Mouse (Mus musculus): Measurements from ENCODE around the gene Inka1. TPM values are rescaled to one million over a fixed set of nuclear protein-coding genes. Genes with fewer than 3 reads are reported as not detected.

The Inka1 gene
- total RNA-seq, 2 experiments from 2014 or later, result 4.3 to 6.4 TPM

DNA sequence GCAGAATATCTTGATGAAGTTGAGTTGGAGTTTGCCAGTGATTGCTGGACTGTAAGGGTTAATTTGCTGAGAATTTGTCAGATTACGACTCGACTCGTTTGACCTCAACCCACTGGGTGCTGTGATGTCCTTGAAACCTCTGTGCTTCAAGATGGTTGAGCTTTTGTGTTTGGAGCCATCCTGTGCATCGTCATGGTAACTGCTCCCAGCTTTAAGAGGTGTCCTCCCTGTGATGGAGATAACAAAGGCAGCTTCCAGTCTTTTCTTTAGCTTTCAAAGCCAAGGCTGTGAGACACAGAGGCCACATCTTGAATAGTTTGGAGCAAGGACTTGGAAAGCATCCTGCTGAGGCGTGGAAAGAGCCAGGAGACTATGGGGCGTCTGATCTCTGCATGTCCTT is 28.5 kb downstream of the Inka1 start:
- DNase-seq (ENCODE audit: low spot score in 2 of 2), result no peak

DNA sequence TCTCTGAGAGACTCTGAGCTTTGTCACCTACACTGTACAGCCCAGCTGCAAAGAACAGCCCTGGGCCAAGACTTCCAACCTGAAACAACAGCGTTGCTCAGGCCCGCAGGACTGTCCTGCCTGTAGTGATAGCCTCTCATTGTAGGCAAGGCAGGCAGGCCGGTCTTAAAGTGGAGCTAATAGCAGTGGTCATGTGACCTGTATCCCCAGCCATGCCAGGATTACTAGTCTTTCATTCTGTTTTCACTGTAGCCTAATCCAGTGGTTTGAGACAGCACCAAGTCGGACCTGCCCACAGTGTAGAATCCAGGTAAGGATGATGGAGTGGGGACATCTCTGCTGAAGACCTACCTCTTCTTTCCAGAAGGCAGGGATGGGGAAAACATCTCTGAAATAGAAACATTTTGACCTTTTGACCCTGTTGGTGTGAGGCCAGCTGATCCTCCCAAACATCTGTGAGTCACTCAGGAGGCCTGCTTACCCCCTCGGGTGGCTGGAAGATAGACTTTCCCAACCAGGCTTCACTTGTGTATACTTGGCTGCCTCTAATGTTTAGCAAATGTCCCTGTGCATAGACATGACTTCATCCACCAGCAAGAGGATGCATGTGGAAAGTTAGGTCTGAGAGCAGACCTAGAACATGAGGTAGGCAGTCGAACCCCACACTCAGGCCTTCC is 29.9 kb downstream of the Inka1 start:
- no peak for DNase-seq (ENCODE audit: low spot score in 2 of 2)

DNA sequence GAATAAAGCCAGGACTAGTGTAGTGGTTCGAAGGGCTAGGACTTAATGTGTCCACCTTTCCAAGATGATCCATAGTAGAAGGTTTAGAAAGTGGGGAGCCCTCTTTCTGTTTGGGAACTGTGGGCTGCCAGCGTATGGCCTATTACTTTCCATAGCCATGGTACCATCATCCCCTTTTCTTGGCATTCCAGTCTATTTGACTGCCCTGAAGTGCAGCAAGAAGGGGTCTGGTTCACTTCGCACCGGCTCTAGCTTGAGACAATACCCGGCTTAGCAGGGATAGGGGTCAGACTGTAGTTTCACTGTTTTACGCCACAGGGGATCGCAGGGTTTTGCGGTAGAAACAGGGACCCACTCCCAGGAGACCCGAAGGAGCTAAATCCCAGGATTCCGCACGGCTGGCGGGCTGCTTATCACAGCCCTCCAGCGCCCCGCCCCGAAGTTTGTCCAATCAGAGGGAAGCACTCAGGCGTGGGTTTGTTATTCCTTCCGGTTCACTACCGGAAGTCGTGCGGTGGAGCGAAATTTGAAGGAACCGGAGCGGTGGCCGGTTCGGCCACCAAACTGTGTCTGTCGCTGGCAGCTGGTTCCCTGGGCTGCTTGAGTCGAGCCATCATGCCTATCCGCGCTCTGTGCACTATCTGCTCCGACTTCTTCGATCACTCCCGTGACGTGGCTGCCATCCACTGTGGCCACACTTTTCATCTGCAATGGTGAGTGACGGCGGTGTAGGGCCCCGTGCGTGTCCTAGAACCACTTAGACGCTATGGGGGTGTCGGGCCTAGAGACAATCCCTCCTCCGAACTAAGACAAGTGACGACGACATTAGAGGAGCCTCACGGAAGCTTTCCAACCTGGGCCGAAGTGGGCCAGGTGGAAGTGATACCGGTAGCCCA is 35.0 kb downstream of the Inka1 start:
- DNase-seq (ENCODE audit: low spot score in 2 of 2), result peak; percentile 87 to 89

DNA sequence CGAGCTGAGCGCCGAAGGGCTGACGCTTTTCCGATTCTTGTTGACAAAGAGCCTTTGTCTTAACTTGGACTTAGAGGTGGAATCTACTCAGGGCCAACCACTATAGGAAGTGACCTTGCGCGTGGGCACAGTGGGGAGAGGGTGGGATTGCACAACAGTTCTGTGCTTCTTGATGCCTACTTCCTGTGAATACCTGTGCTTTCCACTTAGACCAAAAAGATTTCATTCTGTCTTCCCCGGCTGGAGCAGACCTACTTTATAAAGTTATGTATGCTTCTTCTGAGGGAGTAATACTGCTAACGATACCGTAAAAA is 35.8 kb downstream of the Inka1 start, which contains the start of gene Traip:
TSS of gene Traip (plus strand) at position 215 of the 314 bp plus-strand sequence.
- DNase-seq (ENCODE audit: low spot score in 2 of 2), result no peak

DNA sequence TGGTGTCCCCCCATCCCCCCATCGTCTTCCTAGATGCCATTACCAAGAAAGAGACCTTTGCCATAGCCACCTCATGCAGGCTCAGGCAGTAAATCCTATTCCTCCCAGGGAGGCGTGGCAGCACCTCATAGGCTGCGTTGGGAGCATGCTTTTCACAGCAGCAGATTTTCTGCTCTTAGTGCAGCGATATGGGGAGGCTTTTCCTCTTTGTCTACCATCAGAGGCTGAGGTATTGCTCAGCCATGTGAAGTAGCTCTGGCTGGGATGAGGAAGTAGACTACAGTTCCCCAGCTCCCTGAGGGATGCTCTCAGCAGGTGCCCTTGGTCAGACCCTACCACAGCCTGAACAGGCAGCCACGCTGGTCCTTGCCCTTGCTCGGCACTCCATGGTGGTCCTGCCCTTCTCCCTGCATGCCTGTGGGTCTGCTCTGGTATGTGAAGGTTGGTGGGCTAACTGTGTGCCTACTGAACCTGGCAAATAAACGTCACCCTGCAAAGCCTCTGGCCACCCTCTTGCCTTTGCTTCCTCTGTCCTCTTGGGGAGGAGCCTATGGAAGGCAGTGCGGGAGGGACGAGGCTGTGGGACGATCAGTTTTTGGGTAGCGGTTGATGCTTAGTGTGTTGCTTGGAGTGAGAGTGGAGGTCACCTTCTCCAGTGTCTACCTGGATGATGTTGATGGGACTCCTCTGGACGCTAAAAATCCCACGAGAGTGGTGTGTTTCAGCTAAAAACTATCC is 36.3 kb downstream of the Inka1 start:
- DNase-seq (ENCODE audit: low spot score in 2 of 2), result no peak

DNA sequence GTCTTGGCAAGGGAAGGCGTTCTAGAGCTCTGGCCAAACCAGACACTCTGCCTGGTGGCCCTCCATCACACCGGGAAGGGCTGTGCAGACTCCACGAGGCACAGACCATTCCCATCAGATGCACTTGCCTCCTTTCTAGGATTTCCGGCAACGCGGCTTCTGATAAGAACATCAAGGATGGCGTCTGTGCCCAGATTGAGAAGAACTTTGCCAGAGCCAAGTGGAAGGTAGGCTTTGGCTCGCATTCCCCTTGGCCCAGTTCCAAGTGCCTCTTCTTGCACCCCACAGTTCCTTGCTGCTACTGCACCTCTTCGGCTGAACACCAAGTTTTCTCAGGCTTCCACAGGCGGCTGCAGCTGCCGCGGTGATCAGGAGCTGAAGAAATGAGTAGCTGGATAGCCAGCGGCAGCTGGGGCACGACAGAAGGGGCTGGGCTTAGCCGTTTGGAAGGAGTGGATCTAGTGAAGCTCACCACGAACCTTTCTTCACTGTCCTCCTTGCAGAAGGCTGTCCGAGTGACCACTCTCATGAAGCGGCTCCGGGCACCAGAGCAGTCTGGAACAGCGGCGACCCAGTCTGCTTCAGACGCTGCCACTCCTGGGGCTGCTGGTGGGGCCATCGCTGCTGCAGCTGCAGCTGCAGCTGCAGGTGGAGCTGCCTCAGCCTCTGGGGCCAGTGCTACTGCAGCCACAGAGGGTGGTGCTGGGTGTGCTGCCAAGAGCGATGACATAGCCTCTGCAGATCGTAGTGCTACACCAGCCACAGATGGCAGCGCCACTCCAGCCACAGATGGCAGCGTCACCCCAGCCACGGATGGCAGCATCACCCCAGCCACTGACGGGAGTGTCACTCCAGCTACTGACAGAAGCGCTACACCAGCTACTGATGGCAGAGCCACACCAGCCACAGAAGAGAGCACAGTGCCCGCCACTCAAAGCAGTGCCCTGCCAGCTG is 38.2 kb downstream of the Inka1 start:
- DNase-seq (ENCODE audit: low spot score in 2 of 2), result no peak

DNA sequence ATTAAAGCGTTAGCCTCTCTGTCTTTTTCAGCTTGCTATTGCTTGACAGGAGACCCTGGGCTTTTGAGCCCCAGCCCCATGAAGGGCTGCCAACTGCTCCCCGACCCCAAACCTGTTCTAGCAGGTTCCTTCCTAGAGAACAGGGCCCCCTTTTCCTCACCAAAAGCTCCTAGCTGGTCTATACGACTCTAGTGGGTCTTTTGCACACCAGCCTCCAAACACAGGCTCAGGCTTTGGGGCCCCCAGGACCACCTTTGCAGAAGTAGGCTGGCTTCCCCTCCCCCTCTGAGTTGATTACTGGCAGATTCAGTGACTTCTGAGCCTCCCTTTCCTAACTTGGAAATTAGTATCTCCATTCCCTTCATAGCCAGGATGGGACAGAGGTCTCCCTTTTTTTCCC is 48.8 kb downstream of the Inka1 start:
- DNase-seq (ENCODE audit: low spot score in 2 of 2), result no peak

DNA sequence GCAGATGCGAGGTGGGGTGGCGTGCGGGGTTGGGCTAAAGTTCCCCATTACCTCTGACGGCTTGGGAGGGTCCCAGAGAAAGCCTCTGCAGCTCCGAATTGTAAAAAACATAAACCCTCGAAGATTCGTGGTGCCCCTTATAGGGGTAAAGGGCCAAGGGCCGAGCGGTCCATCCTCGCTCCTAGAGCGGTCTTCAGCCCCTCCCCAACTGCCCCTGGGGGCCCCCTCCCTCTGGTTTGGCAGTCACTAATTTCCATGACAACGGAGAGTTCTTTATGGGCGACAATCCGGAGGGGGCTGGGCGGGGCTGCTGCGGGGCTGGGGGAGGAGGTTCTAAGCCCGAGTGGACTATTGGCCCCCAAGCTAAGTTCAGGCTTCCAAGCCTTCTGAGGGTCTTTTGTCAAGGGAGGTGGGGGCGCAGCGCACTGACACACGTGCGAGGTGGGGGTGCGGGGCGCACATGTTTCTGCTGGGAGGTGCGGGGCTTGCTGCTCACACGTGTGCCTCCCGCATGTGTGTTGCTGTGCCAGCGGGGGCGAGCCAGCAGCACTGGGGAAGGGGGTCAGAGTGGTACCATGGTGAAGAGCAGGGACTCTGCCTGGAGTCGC is 49.4 kb downstream of the Inka1 start:
- DNase-seq (ENCODE audit: low spot score in 2 of 2), result no peak

DNA sequence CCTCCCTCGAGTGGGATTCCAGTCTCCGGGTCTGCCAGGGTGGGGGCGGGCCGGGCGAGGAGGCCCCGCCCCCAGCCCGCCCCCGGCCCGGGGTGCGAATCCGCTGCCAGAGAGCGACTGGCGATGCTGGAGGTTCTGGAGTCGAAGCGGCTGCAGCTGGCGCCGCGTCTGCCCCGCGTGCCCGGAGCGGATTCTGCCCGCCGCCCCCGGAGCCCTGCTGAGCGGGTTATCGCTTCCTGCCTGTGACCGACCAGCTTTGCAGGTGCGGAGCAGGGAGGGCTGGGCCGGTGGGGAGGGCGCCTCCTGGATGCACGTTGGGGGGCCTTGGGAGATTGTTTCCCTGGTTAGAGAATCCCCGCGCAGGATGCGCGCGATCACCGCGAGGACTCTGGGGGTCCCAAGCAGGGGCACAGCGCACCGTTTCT is 49.9 kb downstream of the Inka1 start:
- DNase-seq (ENCODE audit: low spot score in 2 of 2), result peak in 1 of 2 experiments; percentile 26

DNA sequence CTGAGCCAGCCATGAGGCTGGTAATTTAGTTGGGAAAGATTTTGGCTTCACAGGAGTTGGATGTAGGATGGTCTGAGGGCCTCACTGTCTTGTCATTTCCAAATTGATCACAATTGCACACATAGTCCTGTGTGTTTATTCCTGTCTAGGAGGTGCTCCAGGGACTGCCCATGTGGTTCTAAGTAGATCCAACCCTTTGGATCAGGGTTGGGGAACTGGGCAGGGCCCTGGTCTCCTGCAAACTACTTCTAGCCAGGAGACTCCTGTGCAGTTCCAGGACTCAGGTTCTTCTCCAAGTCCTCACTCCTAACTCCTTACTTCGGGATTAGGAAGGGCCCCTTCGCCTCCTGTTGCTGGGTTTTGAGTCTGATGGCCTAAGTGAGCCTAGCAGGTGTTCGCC is 50.3 kb downstream of the Inka1 start, which contains the start of gene Camkv:
TSS of gene Camkv (plus strand) at position 301 of the 400 bp plus-strand sequence.
- DNase-seq (ENCODE audit: low spot score in 2 of 2), result no peak

Other genes with a start within 250 kb of the Inka1 start
- 100 to 1,000 TPM; 115 to 118 TPM for gene Rbm5, start 214.9 kb downstream of the Inka1 start, total RNA-seq (2021)
- gene Rbm6, start 112.6 kb downstream of the Inka1 start, total RNA-seq (2021), result 10 to 100 TPM; 48.3 to 52.8 TPM
- gene Mon1a, start 97.7 kb downstream of the Inka1 start, total RNA-seq (2021), result 10 to 100 TPM; 18.8 to 21.5 TPM
- 10 to 100 TPM; 10.8 to 11.4 TPM for gene Mst1r, start 79.0 kb downstream of the Inka1 start, total RNA-seq (2021)
- not detected for gene Actl11, start 57.4 kb downstream of the Inka1 start, total RNA-seq (2021)
- gene Camkv, start 50.2 kb downstream of the Inka1 start, total RNA-seq (2021), result 1 to 10 TPM; 4.2 to 6.2 TPM
- 1 to 10 TPM; 1.0 to 1.1 TPM for gene Traip, start 35.7 kb downstream of the Inka1 start, total RNA-seq (2021)
- 10 to 100 TPM; 14.2 to 22.1 TPM for gene Uba7, start 10.4 kb downstream of the Inka1 start, total RNA-seq (2021)
- under 1 TPM in 1 of 2 experiments, not detected in 1; 0.29 TPM for gene Gm20661, start 2.8 kb downstream of the Inka1 start, total RNA-seq (2021)
- 1 to 10 TPM in 1 of 2 experiments, not detected in 1; 1.2 TPM for gene Cdhr4, start 6.6 kb upstream of the Inka1 start, total RNA-seq (2021)
- 1 to 10 TPM in 1 of 2 experiments, not detected in 1; 2.4 TPM for gene Gm20662, start 10.5 kb upstream of the Inka1 start, total RNA-seq (2021)
- gene Ip6k1, start 16.6 kb upstream of the Inka1 start, total RNA-seq (2021), result 100 to 1,000 TPM; 112 to 126 TPM
- 10 to 100 TPM; 19.8 to 20.1 TPM for gene Gmppb, start 63.4 kb upstream of the Inka1 start, total RNA-seq (2021)
- 1 to 10 TPM; 2.0 to 3.5 TPM for gene Amigo3, start 67.3 kb upstream of the Inka1 start, total RNA-seq (2021)
- under 1 TPM in 1 of 2 experiments, not detected in 1; 0.23 TPM for gene Mst1, start 94.6 kb upstream of the Inka1 start, total RNA-seq (2021)
- 10 to 100 TPM; 54.0 to 63.2 TPM for gene Rnf123, start 97.5 kb upstream of the Inka1 start, total RNA-seq (2021)
- 10 to 100 TPM; 71.8 to 86.6 TPM for gene Apeh, start 108.7 kb upstream of the Inka1 start, total RNA-seq (2021)
- gene Bsn, start 204.5 kb upstream of the Inka1 start, total RNA-seq (2021), result 1 to 10 TPM; 1.8 to 3.1 TPM

Measured in adrenal gland, adult 18-20 months (tissue).